Mouse (Mus musculus): ENCODE measurements at regions not wholly inside any gene's neighbourhood (a gene's known extent, or its start where the extent isn't known, plus 50 kb on each side); places are given as distances from the start of the nearest gene placed in this dataset.

- TF ChIP-seq CTCF (IDR thresholded peaks at IDR 0.05; ENCODE audit: low read depth, low read length) (no peak), POLR2A (IDR thresholded peaks at IDR 0.05; ENCODE audit: extremely low read depth, insufficient read depth, low read length) (no peak)
Observed at GRCm38 (mm10) chr3:58205526-58205925, 209.0 kb upstream of the Tsc22d2 start.

Data from liver, adult 2 months (tissue).